Mouse (Mus musculus): ENCODE data around the gene Txndc17. TPM values are rescaled to one million over a fixed set of nuclear protein-coding genes. Genes with fewer than 3 reads are reported as not detected.

Gene Txndc17
- total RNA-seq, 2 experiments from 2014 or later = 33.6 to 36.7 TPM

- intact Hi-C loops (cut with DNase I) = no loop called here
- peak; percentile 69 to 71 for DNase-seq (ENCODE audit: low spot score in 2 of 2)
These were observed 8.1 kb downstream of the Txndc17 start, which contains the start of gene Med31 for GRCm38 (mm10) chr11:72215410-72215797. Med31 (minus strand) TSS chr11:72215592.

- intact Hi-C loops (cut with DNase I) = no loop called here
- no peak for DNase-seq (ENCODE audit: low spot score in 2 of 2)
These were observed 9.8 kb downstream of the Txndc17 start for GRCm38 (mm10) chr11:72217116-72217515.

- intact Hi-C loops (cut with DNase I) = loop anchor here (5.0 kb wide), 1 partner anchor 341 kb away; no protein-coding TSS in a partner anchor
These were observed 13.9 kb downstream of the Txndc17 start for GRCm38 (mm10) chr11:72221278-72221677.

GRCm38 (mm10) chr11:72223414-72223813, 16.1 kb downstream of the Txndc17 start:
- intact Hi-C loops (cut with DNase I) = loop anchor here (5.0 kb wide), 1 partner anchor 339 kb away; no protein-coding TSS in a partner anchor
- no peak for DNase-seq (ENCODE audit: low spot score in 2 of 2)

More at GRCm38 (mm10) chr11:72221278-72221677, 13.9 kb downstream of the Txndc17 start:
- DNase-seq (ENCODE audit: low spot score in 2 of 2) = peak; percentile 76 to 81

GRCm38 (mm10) chr11:72224865-72225264, 17.5 kb downstream of the Txndc17 start:
- intact Hi-C loops (cut with DNase I) = loop anchor here (2.0 to 5.0 kb wide), 5 partner anchors 42 to 337 kb away; partner anchors contain the start of gene Slc13a5
- DNase-seq (ENCODE audit: low spot score in 2 of 2) = peak; percentile 78 to 89

GRCm38 (mm10) chr11:72226020-72226791, 18.9 kb downstream of the Txndc17 start:
- intact Hi-C loops (cut with DNase I) = loop anchor here (5.0 kb wide), 2 partner anchors 41 to 96 kb away; partner anchors contain the start of gene Slc13a5
- DNase-seq (ENCODE audit: low spot score in 2 of 2) = peak in 1 of 2 experiments; percentile 45

GRCm38 (mm10) chr11:72226901-72227300, 19.6 kb downstream of the Txndc17 start:
- DNase-seq (ENCODE audit: low spot score in 2 of 2) = no peak
- intact Hi-C loops (cut with DNase I) = loop anchor here (5.0 kb wide), 2 partner anchors 40 to 95 kb away; partner anchors contain the start of gene Slc13a5

- intact Hi-C loops (cut with DNase I) = loop anchor here (5.0 kb wide), 2 partner anchors 39 to 94 kb away; partner anchors contain the start of gene Slc13a5
- no peak for DNase-seq (ENCODE audit: low spot score in 2 of 2)
These were observed 21.2 kb downstream of the Txndc17 start for GRCm38 (mm10) chr11:72228513-72228912.

- DNase-seq (ENCODE audit: low spot score in 2 of 2) = no peak
- intact Hi-C loops (cut with DNase I) = no loop called here
These were observed 24.7 kb downstream of the Txndc17 start for GRCm38 (mm10) chr11:72232068-72232467.

- intact Hi-C loops (cut with DNase I) = no loop called here
- DNase-seq (ENCODE audit: low spot score in 2 of 2) = no peak
These were observed 25.6 kb downstream of the Txndc17 start for GRCm38 (mm10) chr11:72232991-72233390.

- DNase-seq (ENCODE audit: low spot score in 2 of 2) = peak; percentile 39 to 40
- intact Hi-C loops (cut with DNase I) = no loop called here
These were observed 26.7 kb downstream of the Txndc17 start for GRCm38 (mm10) chr11:72234013-72234412.

GRCm38 (mm10) chr11:72240062-72240860, 32.9 kb downstream of the Txndc17 start:
- intact Hi-C loops (cut with DNase I) = no loop called here
- DNase-seq (ENCODE audit: low spot score in 2 of 2) = no peak

- intact Hi-C loops (cut with DNase I) = no loop called here
- peak in 1 of 2 experiments; percentile 35 for DNase-seq (ENCODE audit: low spot score in 2 of 2)
These were observed 37.9 kb downstream of the Txndc17 start for GRCm38 (mm10) chr11:72245196-72245753.

GRCm38 (mm10) chr11:72255629-72256028, 48.3 kb downstream of the Txndc17 start:
- DNase-seq (ENCODE audit: low spot score in 2 of 2) = no peak
- intact Hi-C loops (cut with DNase I) = no loop called here

GRCm38 (mm10) chr11:72256441-72256840, 49.1 kb downstream of the Txndc17 start:
- DNase-seq (ENCODE audit: low spot score in 2 of 2) = no peak
- intact Hi-C loops (cut with DNase I) = no loop called here

Other genes starting within 250 kb of the Txndc17 start
- not detected for gene Aipl1, start 170.0 kb upstream of the Txndc17 start, total RNA-seq (2021)
- 1 to 10 TPM; 1.1 to 2.5 TPM for gene Pimreg, start 165.5 kb upstream of the Txndc17 start, total RNA-seq (2021)
- gene Pitpnm3, start 71.8 kb upstream of the Txndc17 start, total RNA-seq (2021) = 10 to 100 TPM; 56.9 to 61.3 TPM
- 10 to 100 TPM; 11.8 to 13.3 TPM for gene Gm43951, start 707 bp upstream of the Txndc17 start, total RNA-seq (2021)
- gene 4933427D14Rik, start 88 bp upstream of the Txndc17 start, total RNA-seq (2021) = 10 to 100 TPM; 25.8 to 34.3 TPM
- gene Med31, start 8.0 kb downstream of the Txndc17 start, total RNA-seq (2021) = 10 to 100 TPM; 15.9 to 16.6 TPM
- 10 to 100 TPM; 17.2 to 24.0 TPM for gene Slc13a5, start 59.7 kb downstream of the Txndc17 start, total RNA-seq (2021)
- 1 to 10 TPM; 1.9 to 2.9 TPM for gene Xaf1, start 94.1 kb downstream of the Txndc17 start, total RNA-seq (2021)
- not detected for gene Fbxo39, start 106.9 kb downstream of the Txndc17 start, total RNA-seq (2021)
- 1 to 10 TPM; 1.3 to 1.7 TPM for gene Tekt1, start 154.9 kb downstream of the Txndc17 start, total RNA-seq (2021)
- 1 to 10 TPM in 1 of 2 experiments, under 1 TPM in 1; 0.59 to 1.1 TPM for gene Smtnl2, start 204.2 kb downstream of the Txndc17 start, total RNA-seq (2021)
- not detected for gene Ggt6, start 228.0 kb downstream of the Txndc17 start, total RNA-seq (2021)
- 10 to 100 TPM; 45.4 to 50.6 TPM for gene Mybbp1a, start 233.8 kb downstream of the Txndc17 start, total RNA-seq (2021)

Measured in left cerebral cortex, postnatal 14 days (tissue).